Mouse (Mus musculus): ENCODE results near the gene Nf2.

GRCm38 (mm10) chr11:4740785-4741184 is 108.6 kb downstream of the Nf2 start:
- TF ChIP-seq CTCF (IDR thresholded peaks at IDR 0.05; ENCODE audit: control insufficient read depth, insufficient read depth, insufficient replicate concordance, low read depth, low read length) = no peak
- no peak for TF ChIP-seq POLR2A (IDR thresholded peaks at IDR 0.05; ENCODE audit: control insufficient read depth, low read depth, low read length)
